In genomic region chr13:14618724-14619123, GRCm38 (mm10) we compare ENCODE assay signal across 9 mouse cellular contexts. TPM values are rescaled to one million over a fixed set of nuclear protein-coding genes. Genes with fewer than 3 reads are reported as not detected.
DNase-seq lines count a peak whose midpoint lies in the region; ATAC-seq and TF ChIP-seq lines count a peak whose summit lies in the region.
"Had no signal": no experiment of that assay in that cellular context is flagged by ENCODE, and none has a peak within 500 bp of the region (broad histone marks: within the 10 kb centered on the region; RNA-seq: fewer than 3 reads in every experiment).

No protein-coding gene starts in this region.

- WGBS in kidney, embryonic 14.5 days = 37% methylated on average over 2 of the region's 2 CpGs
- 39% methylated on average over 2 of the region's 2 CpGs for WGBS in liver, embryonic 12.5 days (ENCODE audit: insufficient replicate concordance)

- peak; percentile 77 for ATAC-seq in kidney, embryonic 14.5 days (ENCODE audit: low FRiP score, low TSS enrichment)
- ATAC-seq in liver, embryonic 12.5 days = peak; percentile 60

- no peak overlapping the region for H3K4me3 ChIP-seq in kidney, embryonic 14.5 days (ENCODE audit: low read length)
- H3K4me3 ChIP-seq in liver, embryonic 12.5 days = no peak overlapping the region
- H3K4me3 ChIP-seq in testis, adult 2 months (ENCODE audit: control insufficient read depth, low read depth, low read length) = no peak overlapping the region
- H3K4me3 ChIP-seq: embryonic facial prominence, embryonic 12.5 days had no signal

- TF ChIP-seq CTCF in testis, adult 2 months (IDR thresholded peaks at IDR 0.05; ENCODE audit: control insufficient read depth, insufficient read depth, insufficient replicate concordance, low read depth, low read length) = peak; percentile 47; the same call in 1 of the 2 replicates

- no peak overlapping the region for H3K27ac ChIP-seq in kidney, embryonic 14.5 days (ENCODE audit: low read depth, low read length)
- no peak overlapping the region for H3K27ac ChIP-seq in liver, embryonic 12.5 days
- H3K27ac ChIP-seq in testis, adult 2 months (ENCODE audit: control insufficient read depth, insufficient read depth, low read depth, low read length) = no peak overlapping the region
- H3K27ac ChIP-seq: embryonic facial prominence, embryonic 12.5 days had no signal

- H3K9ac ChIP-seq in kidney, embryonic 14.5 days (ENCODE audit: low read depth, low read length) = no peak overlapping the region
- H3K9ac ChIP-seq in liver, embryonic 12.5 days = no peak overlapping the region
- H3K9ac ChIP-seq: embryonic facial prominence, embryonic 12.5 days had no signal

- H3K36me3 ChIP-seq in kidney, embryonic 14.5 days (ENCODE audit: control insufficient read depth, insufficient read depth, low read length) = peaks cover 58% of the 10 kb centered on the region
- H3K36me3 ChIP-seq in liver, embryonic 12.5 days = peaks cover 71% of the 10 kb centered on the region
- no peaks in the 10 kb centered on the region; the same call in 1 of the 2 replicates for H3K36me3 ChIP-seq in testis, adult 2 months (ENCODE audit: control insufficient read depth, insufficient read depth, low read length)

- TF ChIP-seq POLR2A in testis, adult 2 months (IDR thresholded peaks at IDR 0.05; ENCODE audit: control insufficient read depth, low read depth, low read length) = no peak

- no peaks in the 10 kb centered on the region for H3K9me3 ChIP-seq in kidney, embryonic 14.5 days (ENCODE audit: control insufficient read depth, low read length)
- H3K9me3 ChIP-seq in liver, embryonic 12.5 days (replicated peaks) = no peaks in the 10 kb centered on the region
- H3K9me3 ChIP-seq: embryonic facial prominence, embryonic 12.5 days had no signal

- no peaks in the 10 kb centered on the region for H3K27me3 ChIP-seq in kidney, embryonic 14.5 days (ENCODE audit: control insufficient read depth, insufficient read depth, low read length)
- no peaks in the 10 kb centered on the region for H3K27me3 ChIP-seq in liver, embryonic 12.5 days (replicated peaks)
- no peaks in the 10 kb centered on the region for H3K27me3 ChIP-seq in testis, adult 2 months (ENCODE audit: control insufficient read depth, insufficient read depth, low read length)
- H3K27me3 ChIP-seq: embryonic facial prominence, embryonic 12.5 days had no signal

- peak; percentile 47 for DNase-seq in 416B (ENCODE audit: low read depth)
- peak; percentile 75 for DNase-seq in R1 (ENCODE audit: low read depth, low spot score)
- DNase-seq in cerebellum, postnatal 25 days = peak; percentile 66 to 85
- peak; percentile 15 to 23 for DNase-seq in gastrocnemius, adult 8-10 months (ENCODE audit: low spot score in 2 of 2)
- DNase-seq in natural killer cell, adult 2 months (ENCODE audit: low spot score in 2 of 2) = peak; percentile 67 to 74

- no peak overlapping the region for H3K4me2 ChIP-seq in kidney, embryonic 14.5 days (replicated peaks; ENCODE audit: low read depth, low read length)
- H3K4me2 ChIP-seq in liver, embryonic 12.5 days = no peak overlapping the region
- H3K4me2 ChIP-seq: embryonic facial prominence, embryonic 12.5 days had no signal

- no peaks in the 10 kb centered on the region for H3K4me1 ChIP-seq in kidney, embryonic 14.5 days (ENCODE audit: control insufficient read depth, insufficient read depth, low read length)
- peaks cover 12% of the 10 kb centered on the region for H3K4me1 ChIP-seq in liver, embryonic 12.5 days
- H3K4me1 ChIP-seq in testis, adult 2 months (ENCODE audit: control insufficient read depth, insufficient read depth, low read length) = no peaks in the 10 kb centered on the region
- H3K4me1 ChIP-seq: embryonic facial prominence, embryonic 12.5 days had no signal

RNA-seq across cellular contexts. Expression of gene Psma2, which starts 5.7 kb away (rescaled TPM):
- total RNA-seq in gastrocnemius, adult 8-10 months (2022) = 10 to 100 TPM; 49.9 to 55.9 (median 50.5) TPM
- 215 and 260 TPM in 2 replicates for polyA plus RNA-seq in kidney, embryonic 14.5 days (2014; fragmentation: Nextera tagmentation; extraction: Ambion mirVana)
- polyA plus RNA-seq in liver, embryonic 12.5 days (2016; fragmentation: Nextera tagmentation; extraction: Ambion mirVana) = 167 and 169 TPM in 2 replicates
- 13.5 and 16.4 TPM in 2 replicates for polyA plus RNA-seq in testis, adult 2 months (2012; rRNA removed)

RNA-seq across cellular contexts. Expression of gene Mrpl32, which starts 5.8 kb away (rescaled TPM):
- total RNA-seq in gastrocnemius, adult 8-10 months (2022) = 10 to 100 TPM; 33.4 to 37.3 (median 35.7) TPM
- 127 and 148 TPM in 2 replicates for polyA plus RNA-seq in kidney, embryonic 14.5 days (2014; fragmentation: Nextera tagmentation; extraction: Ambion mirVana)
- 101 and 104 TPM in 2 replicates for polyA plus RNA-seq in liver, embryonic 12.5 days (2016; fragmentation: Nextera tagmentation; extraction: Ambion mirVana)
- polyA plus RNA-seq in testis, adult 2 months (2012; rRNA removed) = 10.9 and 11.2 TPM in 2 replicates

RNA-seq across cellular contexts. Expression of gene AW209491, which starts 11.2 kb away (rescaled TPM):
- 10 to 100 TPM; 14.3 to 15.2 (median 14.6) TPM for total RNA-seq in gastrocnemius, adult 8-10 months (2022)
- polyA plus RNA-seq in kidney, embryonic 14.5 days (2014; fragmentation: Nextera tagmentation; extraction: Ambion mirVana) = 25.0 and 27.9 TPM in 2 replicates
- 15.5 and 17.4 TPM in 2 replicates for polyA plus RNA-seq in liver, embryonic 12.5 days (2016; fragmentation: Nextera tagmentation; extraction: Ambion mirVana)
- 4.5 and 5.5 TPM in 2 replicates for polyA plus RNA-seq in testis, adult 2 months (2012; rRNA removed)

Comparison
In these comparisons a context has a peak if more than half of its experiments do, and no peak if none do; other contexts are left out.
1. DNase-seq: peak in every context shown above with its lines; median percentile 76 in cerebellum, postnatal 25 days; 75 in R1; 70 in natural killer cell, adult 2 months; 47 in 416B; 19 in gastrocnemius, adult 8-10 months.